Mouse (Mus musculus) midbrain, embryonic 14.5 days (tissue): ENCODE data around the gene Ssr4. TPM values are rescaled to one million over a fixed set of nuclear protein-coding genes. Genes with fewer than 3 reads are reported as not detected.

ENCODE experiments used
- ATAC-seq: fragments of 200-750 bp; cut with Nextera tagmentation; 2 replicates; pipeline ENCODE4 v1.8.0; 2017; ENCODE audit warnings: moderate number of reproducible peaks, moderate library complexity; ENCODE audit not compliant: low FRiP score, low TSS enrichment
- DNase-seq: peaks from one replicate; pipeline ENCODE4 v3.0.0-alpha.2; 2015
- H3K27ac ChIP-seq: fragments of 300-500 bp; sonication (generic); replicated peaks from 2 replicates; pipeline ENCODE4 v1.5.1; 2014; ENCODE audit warnings: mild to moderate bottlenecking, low read depth, low read length, moderate library complexity
- H3K27me3 ChIP-seq: fragments of 300-500 bp; sonication (generic); 2 replicates; pipeline ENCODE4 v1.6.1; 2014; ENCODE audit warnings: low read length, control low read depth, mixed read lengths; ENCODE audit not compliant: control insufficient read depth, insufficient read depth
- H3K36me3 ChIP-seq: fragments of 300-500 bp; sonication (generic); 2 replicates; pipeline ENCODE4 v1.6.1; 2014; ENCODE audit warnings: low read length, control low read depth; ENCODE audit not compliant: control insufficient read depth, insufficient read depth
- H3K4me1 ChIP-seq: fragments of 300-500 bp; sonication (generic); 2 replicates; pipeline ENCODE4 v1.6.1; 2014; ENCODE audit warnings: mild to moderate bottlenecking, antibody characterized with exemption, low read length, control low read depth; ENCODE audit not compliant: control insufficient read depth, insufficient read depth
- H3K4me2 ChIP-seq: fragments of 300-500 bp; sonication (generic); 2 replicates; pipeline ENCODE4 v1.6.1; 2014; ENCODE audit warnings: mild to moderate bottlenecking, low read length, moderate library complexity
- H3K4me3 ChIP-seq: fragments of 300-500 bp; sonication (generic); replicated peaks from 2 replicates; pipeline ENCODE4 v1.5.1; 2014; ENCODE audit warnings: low read depth, low read length
- H3K9ac ChIP-seq: fragments of 300-500 bp; sonication (generic); replicated peaks from 2 replicates; pipeline ENCODE4 v1.6.1; 2014; ENCODE audit warnings: mild to moderate bottlenecking, low read length, moderate library complexity
- H3K9me3 ChIP-seq: fragments of 300-500 bp; sonication (generic); 2 replicates; pipeline ENCODE4 v1.6.1; 2016; ENCODE audit warnings: low read length, control low read depth, mixed read lengths; ENCODE audit not compliant: control insufficient read depth
- WGBS: fragments of 180-500 bp; shearing (Covaris S2); extraction: QIAGEN DNeasy Blood & Tissue Kit; methylation state at CpG from one replicate; pipeline ENCODE4 v1.1.7; 2014; 5-methylcytosine and 5-hydroxymethylcytosine counted together
- polyA plus RNA-seq: library from polyadenylated mRNA; unstranded; fragments of >200 nt; fragmentation: Nextera tagmentation; extraction: Ambion mirVana; gene quantifications from 2 replicates; pipeline ENCODE4 v1.2.1, GENCODE M21; 2014

The Ssr4 gene
- polyA plus RNA-seq, 1 experiment from 2014 or later = 152 TPM

DNA sequence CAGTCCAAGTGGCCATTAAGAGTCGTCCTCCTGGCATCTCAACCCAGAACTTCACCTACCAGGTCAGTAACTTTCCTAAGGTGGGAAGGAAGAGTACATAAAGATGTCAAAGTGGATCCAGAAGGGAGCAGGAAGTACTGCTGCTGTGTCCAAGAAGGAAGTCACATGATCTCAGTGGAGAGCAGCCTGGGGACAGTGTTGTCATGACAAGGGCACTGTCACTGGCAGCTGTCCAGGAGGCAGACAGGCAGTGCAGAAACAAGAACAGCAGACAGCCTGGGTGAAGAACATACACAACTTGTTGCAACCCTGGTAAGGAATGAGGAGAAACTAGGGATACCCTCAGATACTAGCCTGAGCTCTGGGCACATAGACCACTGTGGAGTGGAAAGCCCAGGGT is 21.5 kb upstream of the Ssr4 start:
- no peaks in the 10 kb centered on the region for H3K27me3 ChIP-seq
- H3K4me1 ChIP-seq = no peaks in the 10 kb centered on the region
- no peak overlapping the region for H3K4me2 ChIP-seq
- no peak overlapping the region for H3K9ac ChIP-seq
- no peak overlapping the region for H3K4me3 ChIP-seq
- no peak for DNase-seq
- no peaks in the 10 kb centered on the region for H3K9me3 ChIP-seq
- ATAC-seq = no peak
- 67% methylated on average over 1 of the region's 1 CpGs for WGBS
- no peak overlapping the region for H3K27ac ChIP-seq
- no peaks in the 10 kb centered on the region for H3K36me3 ChIP-seq

DNA sequence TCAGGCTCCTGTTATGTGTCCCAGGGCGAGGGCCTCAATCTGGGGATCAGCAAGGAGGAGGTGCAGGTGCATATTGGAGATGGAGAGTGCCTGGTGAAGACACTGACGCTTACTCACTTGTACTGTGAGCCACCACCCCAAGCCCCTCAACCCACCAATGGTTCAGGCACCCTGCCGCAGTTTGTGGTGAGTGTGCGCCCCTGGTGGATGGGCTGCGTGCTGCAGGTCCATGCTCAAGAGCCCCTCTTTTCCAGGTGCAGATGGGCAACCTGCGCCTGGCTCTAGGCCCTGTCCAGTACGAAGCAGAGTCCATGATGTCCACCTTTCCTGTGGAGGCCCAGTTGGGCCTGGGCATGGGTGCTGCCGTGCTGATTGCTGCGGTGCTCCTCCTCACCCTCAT is 19.6 kb upstream of the Ssr4 start:
- Histone ChIP-seq H3K36me3 (no peaks in the 10 kb centered on the region), H3K27ac (no peak overlapping the region), H3K4me1 (no peaks in the 10 kb centered on the region), H3K4me3 (no peak overlapping the region), H3K9ac (no peak overlapping the region), H3K27me3 (no peaks in the 10 kb centered on the region), H3K9me3 (no peaks in the 10 kb centered on the region), H3K4me2 (no peak overlapping the region)
- DNase-seq = no peak
- no peak for ATAC-seq
- 65% methylated on average over 9 of the region's 9 CpGs for WGBS

DNA sequence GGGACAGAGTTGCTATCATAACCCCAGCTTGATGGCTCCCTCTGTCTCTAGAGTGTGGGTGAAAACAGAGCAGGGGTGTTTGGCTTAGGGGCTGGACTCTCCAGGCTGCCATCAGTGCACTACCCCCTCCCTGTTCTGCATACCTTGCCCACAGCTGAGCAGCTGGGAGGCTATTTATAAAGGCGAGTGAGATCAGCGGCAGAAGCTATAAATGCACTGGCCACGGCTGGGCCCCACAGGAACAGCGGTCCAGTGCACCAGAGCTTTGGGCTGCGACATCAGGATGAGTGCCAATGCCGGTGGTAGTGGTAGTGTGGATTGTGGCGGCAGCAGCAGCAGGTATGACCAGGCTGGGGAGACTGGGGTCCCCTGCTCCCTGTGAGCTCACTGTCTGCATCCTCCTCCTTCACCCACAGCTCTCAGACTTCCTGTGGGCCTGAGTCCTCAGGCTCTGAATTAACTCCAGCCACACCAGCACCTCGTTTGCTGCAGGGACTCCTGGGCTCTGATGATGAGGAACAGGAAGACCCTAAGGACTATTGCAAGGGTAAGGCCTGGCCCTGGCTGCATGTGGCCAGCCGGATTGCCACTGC is 12.6 kb upstream of the Ssr4 start, which contains the start of gene Srpk3:
TSS of gene Srpk3 (plus strand) at position 238 of the 593 bp plus-strand sequence.
- 0 out of 2 replicates have a peak, but pooled peaks have one; percentile 8 for ATAC-seq
- Histone ChIP-seq H3K9me3 (no peaks in the 10 kb centered on the region), H3K4me3 (no peak within 1 kb of the TSS), H3K4me2 (no peak within 1 kb of the TSS), H3K27me3 (no peaks in the 10 kb centered on the region), H3K4me1 (no peaks in the 10 kb centered on the region), H3K9ac (no peak within 1 kb of the TSS), H3K27ac (no peak within 1 kb of the TSS), H3K36me3 (peaks cover 14% of the 10 kb centered on the region)
- no peak for DNase-seq
- WGBS = 64% methylated on average over 9 of the region's 9 CpGs

DNA sequence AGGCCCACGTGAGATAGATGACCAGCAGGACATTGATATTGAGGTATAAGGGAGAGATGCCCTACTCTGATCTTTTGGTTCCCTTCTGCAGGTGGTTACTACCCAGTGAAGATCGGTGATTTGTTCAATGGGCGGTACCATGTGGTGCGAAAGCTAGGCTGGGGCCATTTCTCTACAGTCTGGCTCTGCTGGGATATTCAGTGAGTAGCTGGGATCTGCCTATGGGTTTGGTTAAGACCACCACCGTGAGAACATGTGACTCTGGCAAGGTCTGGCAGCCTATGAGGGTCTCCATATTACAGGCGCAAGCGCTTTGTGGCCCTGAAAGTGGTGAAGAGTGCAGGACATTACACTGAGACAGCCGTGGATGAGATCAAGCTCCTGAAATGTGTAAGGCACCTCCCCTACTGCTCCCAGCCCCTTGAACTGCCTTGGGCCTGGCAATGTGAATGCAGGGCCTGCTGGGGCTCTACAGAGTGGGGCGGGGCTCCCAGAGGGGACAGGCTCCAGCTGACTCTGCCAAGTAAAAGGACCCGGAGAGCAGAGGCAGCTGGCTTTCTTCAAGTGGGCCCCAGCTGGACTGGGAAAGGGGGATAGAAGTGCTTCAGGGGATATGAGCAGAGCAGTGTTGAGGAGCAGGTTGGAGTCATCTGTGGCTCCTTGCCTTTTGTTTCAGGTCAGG is 11.9 kb upstream of the Ssr4 start:
- H3K9ac ChIP-seq = no peak overlapping the region
- H3K27ac ChIP-seq = no peak overlapping the region
- no peak overlapping the region for H3K4me3 ChIP-seq
- H3K4me1 ChIP-seq = no peaks in the 10 kb centered on the region
- no peak overlapping the region for H3K4me2 ChIP-seq
- DNase-seq = no peak
- no peaks in the 10 kb centered on the region for H3K27me3 ChIP-seq
- 73% methylated on average over 10 of the region's 10 CpGs for WGBS
- 0 out of 2 replicates have a peak, but pooled peaks have one; percentile 34 for ATAC-seq
- peaks cover 21% of the 10 kb centered on the region for H3K36me3 ChIP-seq
- H3K9me3 ChIP-seq = no peaks in the 10 kb centered on the region

DNA sequence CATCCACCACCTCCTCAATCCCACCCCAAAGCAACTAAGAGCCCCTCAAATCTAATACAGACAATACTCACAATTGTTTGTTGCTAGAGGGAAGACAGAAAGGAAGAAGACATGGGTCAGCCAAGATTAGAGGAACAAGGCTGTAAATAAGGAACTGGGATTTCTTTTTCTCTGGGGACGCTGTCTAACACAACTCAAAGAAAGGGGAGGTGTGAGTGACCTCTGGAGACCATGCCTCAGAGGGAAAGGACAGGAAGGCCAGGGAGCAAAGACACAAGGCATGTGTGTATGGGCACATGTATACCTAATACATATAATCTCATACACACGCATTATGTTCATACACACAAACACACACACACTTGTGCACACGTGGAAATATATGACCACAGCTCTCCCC is 4.6 kb upstream of the Ssr4 start:
- WGBS = 82% methylated on average over 3 of the region's 3 CpGs
- no peak for ATAC-seq
- DNase-seq = no peak
- no peak overlapping the region for H3K4me2 ChIP-seq
- peaks cover 10% of the 10 kb centered on the region; the same call in 1 of the 2 replicates for H3K4me1 ChIP-seq
- no peaks in the 10 kb centered on the region for H3K27me3 ChIP-seq
- peaks cover 40% of the 10 kb centered on the region for H3K36me3 ChIP-seq
- no peak overlapping the region for H3K27ac ChIP-seq
- no peak overlapping the region for H3K4me3 ChIP-seq
- no peak overlapping the region for H3K9ac ChIP-seq
- no peaks in the 10 kb centered on the region for H3K9me3 ChIP-seq

DNA sequence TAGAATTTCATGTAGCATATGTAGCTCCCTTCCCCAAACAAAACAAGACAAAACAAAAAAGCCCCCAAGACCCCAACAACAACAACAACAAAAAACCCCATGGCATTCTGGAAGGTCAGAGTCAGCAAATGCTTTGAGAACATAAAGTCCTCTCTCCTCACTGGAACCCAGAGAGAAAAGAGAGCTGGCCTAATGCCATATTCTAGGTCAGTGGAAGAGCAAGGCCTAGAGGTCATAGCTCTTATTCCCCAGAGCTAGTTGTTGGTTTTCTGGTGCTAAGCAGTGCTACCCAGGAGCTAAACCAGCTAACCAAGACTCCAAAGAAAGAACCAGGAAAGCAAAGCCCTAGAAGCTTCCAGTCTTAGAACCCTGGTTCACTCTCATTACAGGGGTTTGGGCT is 1.2 kb upstream of the Ssr4 start:
- no peak for DNase-seq
- H3K9me3 ChIP-seq = no peaks in the 10 kb centered on the region

DNA sequence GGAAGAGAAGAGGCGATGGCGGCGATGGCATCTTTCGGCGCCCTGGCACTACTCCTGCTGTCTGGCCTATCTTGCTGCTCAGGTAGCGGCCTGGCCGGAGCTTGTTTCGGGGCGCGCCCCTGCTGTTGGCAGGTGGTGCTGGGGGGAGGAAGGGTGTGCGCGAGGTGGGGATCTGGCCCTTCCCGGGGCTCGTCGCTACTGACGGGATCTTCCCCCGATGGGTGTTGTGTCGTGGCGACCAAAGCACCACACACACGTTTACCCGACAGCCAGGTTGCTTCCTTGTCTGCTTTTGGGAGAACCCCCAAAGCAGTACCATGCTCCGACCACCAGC is 364 bp downstream of the Ssr4 start:
- Histone ChIP-seq H3K36me3 (peaks cover 16% of the 10 kb centered on the region), H3K4me1 (peaks cover 17% of the 10 kb centered on the region; the same call in 1 of the 2 replicates), H3K27ac (peak overlapping the region; percentile 91), H3K9ac (peak overlapping the region; percentile 72), H3K27me3 (no peaks in the 10 kb centered on the region), H3K9me3 (no peaks in the 10 kb centered on the region), H3K4me2 (peak overlapping the region; percentile 65), H3K4me3 (peak overlapping the region; percentile 51)
- 16% methylated on average over 19 of the region's 22 CpGs for WGBS
- DNase-seq (no peak), ATAC-seq (0 out of 2 replicates have a peak, but pooled peaks have one; percentile 5)

More for the DNA sequence above, 1.2 kb upstream of the Ssr4 start:
- ATAC-seq = no peak
- Histone ChIP-seq H3K9ac (peak overlapping the region; percentile 53), H3K4me1 (peaks cover 17% of the 10 kb centered on the region; the same call in 1 of the 2 replicates), H3K4me3 (peak overlapping the region; percentile 51), H3K4me2 (peak overlapping the region; percentile 58), H3K36me3 (peaks cover 25% of the 10 kb centered on the region), H3K27ac (peak overlapping the region; percentile 91), H3K27me3 (no peaks in the 10 kb centered on the region)

DNA sequence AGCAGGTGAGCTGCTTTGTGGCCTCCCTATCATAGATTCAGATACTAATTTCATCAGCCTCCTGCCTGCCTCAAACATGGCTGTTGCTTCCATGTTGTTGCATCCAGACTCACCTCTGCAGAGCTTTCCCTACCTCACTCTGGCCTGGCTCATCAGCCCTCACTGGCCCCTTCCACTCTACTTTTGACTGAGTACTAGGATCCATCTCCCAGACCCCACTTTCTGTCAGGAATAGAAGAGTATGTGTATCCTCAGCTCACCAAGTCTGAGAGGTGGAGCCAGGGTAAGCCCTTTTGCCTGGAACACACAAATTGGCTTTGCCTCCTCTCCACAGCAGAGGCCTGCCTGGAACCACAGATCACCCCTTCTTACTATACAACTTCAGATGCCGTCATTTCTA is 1.7 kb downstream of the Ssr4 start:
- H3K9ac ChIP-seq = no peak overlapping the region
- WGBS = 77% methylated on average over 1 of the region's 1 CpGs
- no peak overlapping the region for H3K27ac ChIP-seq
- no peak for DNase-seq
- peak overlapping the region; percentile 65 for H3K4me2 ChIP-seq
- H3K27me3 ChIP-seq = no peaks in the 10 kb centered on the region
- H3K4me1 ChIP-seq = peaks cover 17% of the 10 kb centered on the region; the same call in 1 of the 2 replicates
- H3K9me3 ChIP-seq = no peaks in the 10 kb centered on the region
- no peak for ATAC-seq
- H3K36me3 ChIP-seq = peaks cover 16% of the 10 kb centered on the region
- H3K4me3 ChIP-seq = no peak overlapping the region

DNA sequence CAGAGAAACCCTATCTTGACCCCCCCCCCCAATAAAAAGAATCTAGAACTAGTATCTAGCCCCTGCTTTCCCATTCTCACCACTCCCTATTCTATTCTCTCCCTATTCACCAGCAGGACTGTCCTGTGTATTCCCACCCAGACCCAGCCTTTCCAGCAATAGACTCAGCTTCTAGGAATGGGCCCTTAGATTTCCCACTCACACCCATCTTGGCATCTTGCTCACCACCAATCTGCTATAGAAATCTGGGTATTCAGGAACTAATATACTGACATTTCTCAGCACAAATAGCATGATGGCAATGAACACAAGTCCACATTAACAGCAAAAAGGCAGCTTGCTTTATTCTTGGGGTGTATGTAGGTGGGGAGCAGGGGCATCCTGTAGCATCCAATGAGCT is 6.2 kb downstream of the Ssr4 start:
- no peaks in the 10 kb centered on the region for H3K9me3 ChIP-seq
- no peak overlapping the region for H3K9ac ChIP-seq
- no peak overlapping the region for H3K4me2 ChIP-seq
- H3K36me3 ChIP-seq = peaks cover 23% of the 10 kb centered on the region
- H3K27me3 ChIP-seq = no peaks in the 10 kb centered on the region
- DNase-seq (no peak), ATAC-seq (no peak)
- no peak overlapping the region for H3K27ac ChIP-seq
- H3K4me1 ChIP-seq = peaks cover 3% of the 10 kb centered on the region; the same call in 1 of the 2 replicates
- H3K4me3 ChIP-seq = no peak overlapping the region
